Mouse (Mus musculus): ENCODE data around the gene Snurf. TPM values are rescaled to one million over a fixed set of nuclear protein-coding genes. Genes with fewer than 3 reads are reported as not detected.

Snurf gene
- polyA plus RNA-seq (2012; ENCODE audit: insufficient read depth, insufficient read length, missing spikeins), result not detected in 2 replicates

GRCm38 (mm10) chr7:60004606-60005330, at the start of gene Snurf, which contains the start of gene Gm38393:
Gene Snurf, minus strand, starts transcription at chr7:60005049.
Gene Gm38393, minus strand, starts transcription at chr7:60005064.
- Histone ChIP-seq H3K4me1 (ENCODE audit: control insufficient read depth, insufficient read depth, low read length) (no peaks in the 10 kb centered on the region), H3K4me3 (ENCODE audit: insufficient read depth, low read length) (no peak within 1 kb of the TSS), H3K27ac (ENCODE audit: insufficient read depth, low read depth, low read length) (no peak within 1 kb of the TSS)
- TF ChIP-seq CTCF (IDR thresholded peaks at IDR 0.05; ENCODE audit: low read depth, low read length) (no peak), POLR2A (IDR thresholded peaks at IDR 0.05; ENCODE audit: borderline replicate concordance, low read depth, low read length) (no peak)

DNA sequence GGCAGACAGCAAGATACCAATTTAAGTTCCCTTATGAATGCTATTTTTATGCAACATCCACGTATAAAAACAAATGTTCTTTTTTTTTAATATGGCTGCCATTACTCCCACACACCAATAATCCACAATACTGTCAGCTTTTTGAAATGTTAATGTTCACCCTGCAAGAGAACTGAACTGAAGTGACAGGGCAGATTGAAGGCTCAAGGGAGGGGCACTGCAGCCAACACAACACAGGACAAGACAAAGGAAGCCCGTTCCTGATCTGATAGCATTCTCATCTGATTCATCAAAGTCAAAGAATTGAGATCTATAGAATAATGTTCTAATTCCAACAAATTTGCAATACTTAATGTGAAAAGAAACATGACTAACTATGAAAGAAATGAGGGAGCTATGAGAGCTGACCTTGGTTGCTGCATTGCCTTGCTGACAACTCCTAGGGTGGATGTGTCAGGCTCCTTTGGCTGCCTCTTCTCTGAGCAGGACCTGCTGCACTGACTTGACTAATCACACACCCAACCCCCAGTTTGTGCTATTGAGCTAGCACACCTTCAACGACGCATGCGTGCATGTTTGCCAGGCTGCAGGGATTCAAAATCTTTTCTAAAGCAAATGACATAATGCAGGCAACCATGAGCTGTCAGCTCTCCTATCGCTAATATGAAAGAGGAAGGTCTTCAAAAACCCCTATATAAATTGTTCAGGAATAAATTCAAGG, 42.8 kb upstream of the Snurf start:
- H3K4me1 ChIP-seq (ENCODE audit: control insufficient read depth, insufficient read depth, low read length), result no peaks in the 10 kb centered on the region
- TF ChIP-seq POLR2A (IDR thresholded peaks at IDR 0.05; ENCODE audit: borderline replicate concordance, low read depth, low read length) (no peak), CTCF (IDR thresholded peaks at IDR 0.05; ENCODE audit: low read depth, low read length) (no peak)
- no peak overlapping the region for H3K4me3 ChIP-seq (ENCODE audit: insufficient read depth, low read length)
- H3K27ac ChIP-seq (ENCODE audit: insufficient read depth, low read depth, low read length), result no peak overlapping the region

DNA sequence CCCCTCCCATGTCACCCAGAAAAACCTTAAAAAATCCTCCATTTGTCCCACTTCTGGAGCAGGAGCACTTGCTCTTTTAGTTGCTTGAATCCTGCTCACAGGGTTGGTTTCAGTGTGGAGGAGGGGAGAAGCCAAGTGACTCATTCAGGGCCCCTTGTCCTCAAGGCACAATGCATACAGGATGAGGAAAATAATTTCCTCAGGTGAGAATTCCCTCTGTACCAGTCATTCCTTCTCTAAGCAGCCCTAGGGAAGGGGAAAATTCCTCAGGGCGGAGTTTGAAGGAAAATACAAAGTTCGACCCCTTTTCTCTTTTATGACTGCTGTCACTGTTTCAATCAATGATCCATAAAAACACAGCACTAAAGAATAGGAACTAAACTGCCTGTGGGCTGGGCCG, 8.3 kb upstream of the Snurf start:
- Histone ChIP-seq H3K27ac (ENCODE audit: insufficient read depth, low read depth, low read length) (no peak overlapping the region), H3K4me1 (ENCODE audit: control insufficient read depth, insufficient read depth, low read length) (no peaks in the 10 kb centered on the region), H3K4me3 (ENCODE audit: insufficient read depth, low read length) (no peak overlapping the region)
- TF ChIP-seq CTCF (IDR thresholded peaks at IDR 0.05; ENCODE audit: low read depth, low read length) (no peak), POLR2A (IDR thresholded peaks at IDR 0.05; ENCODE audit: borderline replicate concordance, low read depth, low read length) (no peak)

DNA sequence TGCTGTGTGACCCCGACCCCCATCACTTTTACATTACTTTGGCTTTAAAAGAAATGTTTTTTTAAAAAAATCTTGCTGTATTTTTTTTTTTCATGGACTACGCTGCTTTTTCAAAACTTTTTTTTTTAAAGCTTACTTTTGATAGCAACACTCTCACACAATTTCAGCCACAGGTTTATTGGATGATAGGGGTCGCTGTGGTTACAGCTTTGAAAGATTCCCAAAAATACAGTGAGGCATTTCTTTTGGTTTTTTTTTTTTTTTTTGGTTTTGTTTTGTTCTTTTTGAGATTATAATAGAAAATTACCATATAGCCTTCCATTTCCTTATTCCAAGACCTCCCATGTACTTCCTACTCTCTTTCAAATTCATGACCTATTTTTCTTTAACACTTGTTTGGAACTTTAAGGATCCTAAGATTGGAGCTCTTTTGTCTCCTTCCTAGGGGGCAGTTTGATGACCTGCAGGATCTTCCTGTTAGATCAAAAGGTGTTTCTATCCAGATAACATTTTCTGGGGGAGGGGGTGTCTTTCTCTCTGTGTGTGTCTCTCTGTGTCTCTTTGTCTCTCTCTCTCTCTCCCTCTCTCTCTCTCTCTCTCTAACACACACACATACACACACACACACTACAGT, 3.0 kb upstream of the Snurf start:
- no peak for TF ChIP-seq CTCF (IDR thresholded peaks at IDR 0.05; ENCODE audit: low read depth, low read length)
- no peak for TF ChIP-seq POLR2A (IDR thresholded peaks at IDR 0.05; ENCODE audit: borderline replicate concordance, low read depth, low read length)
- Histone ChIP-seq H3K4me1 (ENCODE audit: control insufficient read depth, insufficient read depth, low read length) (no peaks in the 10 kb centered on the region), H3K4me3 (ENCODE audit: insufficient read depth, low read length) (no peak overlapping the region), H3K27ac (ENCODE audit: insufficient read depth, low read depth, low read length) (no peak overlapping the region)

GRCm38 (mm10) chr7:60006262-60006661, 1.4 kb upstream of the Snurf start:
- no peak overlapping the region for H3K4me3 ChIP-seq (ENCODE audit: insufficient read depth, low read length)
- H3K4me1 ChIP-seq (ENCODE audit: control insufficient read depth, insufficient read depth, low read length), result no peaks in the 10 kb centered on the region
- TF ChIP-seq CTCF (IDR thresholded peaks at IDR 0.05; ENCODE audit: low read depth, low read length) (no peak), POLR2A (IDR thresholded peaks at IDR 0.05; ENCODE audit: borderline replicate concordance, low read depth, low read length) (no peak)
- H3K27ac ChIP-seq (ENCODE audit: insufficient read depth, low read depth, low read length), result no peak overlapping the region

GRCm38 (mm10) chr7:60003921-60004605, 786 bp downstream of the Snurf start:
- Histone ChIP-seq H3K27ac (ENCODE audit: insufficient read depth, low read depth, low read length) (no peak overlapping the region), H3K4me1 (ENCODE audit: control insufficient read depth, insufficient read depth, low read length) (no peaks in the 10 kb centered on the region), H3K4me3 (ENCODE audit: insufficient read depth, low read length) (no peak overlapping the region)
- TF ChIP-seq CTCF (IDR thresholded peaks at IDR 0.05; ENCODE audit: low read depth, low read length) (no peak), POLR2A (IDR thresholded peaks at IDR 0.05; ENCODE audit: borderline replicate concordance, low read depth, low read length) (no peak)

GRCm38 (mm10) chr7:60003006-60003865, 1.6 kb downstream of the Snurf start:
- H3K27ac ChIP-seq (ENCODE audit: insufficient read depth, low read depth, low read length), result no peak overlapping the region
- TF ChIP-seq POLR2A (IDR thresholded peaks at IDR 0.05; ENCODE audit: borderline replicate concordance, low read depth, low read length), result no peak
- no peak for TF ChIP-seq CTCF (IDR thresholded peaks at IDR 0.05; ENCODE audit: low read depth, low read length)
- H3K4me1 ChIP-seq (ENCODE audit: control insufficient read depth, insufficient read depth, low read length), result no peaks in the 10 kb centered on the region
- H3K4me3 ChIP-seq (ENCODE audit: insufficient read depth, low read length), result no peak overlapping the region

DNA sequence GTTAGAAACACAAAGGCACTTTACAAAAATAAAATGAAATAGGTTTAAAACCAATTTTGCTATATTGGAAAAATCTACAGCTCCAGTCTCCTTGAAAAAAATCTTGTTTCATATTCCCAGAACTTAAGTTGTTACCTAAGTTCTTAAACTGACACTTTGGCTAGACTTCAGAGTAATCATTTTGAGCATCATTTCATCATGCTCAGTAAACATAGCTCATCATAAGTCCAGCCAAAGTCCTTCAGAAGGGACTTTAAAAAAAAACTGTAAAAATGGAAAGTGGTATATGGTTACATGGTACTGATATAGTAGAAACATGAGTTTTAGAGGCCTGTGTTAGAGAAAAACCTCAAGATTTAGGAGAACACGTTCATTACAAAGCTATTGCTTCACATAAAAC, 26.2 kb downstream of the Snurf start:
- no peaks in the 10 kb centered on the region for H3K4me1 ChIP-seq (ENCODE audit: control insufficient read depth, insufficient read depth, low read length)
- no peak overlapping the region for H3K27ac ChIP-seq (ENCODE audit: insufficient read depth, low read depth, low read length)
- no peak overlapping the region for H3K4me3 ChIP-seq (ENCODE audit: insufficient read depth, low read length)
- no peak for TF ChIP-seq CTCF (IDR thresholded peaks at IDR 0.05; ENCODE audit: low read depth, low read length)
- no peak for TF ChIP-seq POLR2A (IDR thresholded peaks at IDR 0.05; ENCODE audit: borderline replicate concordance, low read depth, low read length)

Other genes starting within 250 kb of the Snurf start
- gene Gm38393, start within 50 bp of the Snurf start, polyA plus RNA-seq (2012; ENCODE audit: insufficient read depth, insufficient read length, missing spikeins), result not detected in 2 replicates
- not detected in 2 replicates for gene Snrpn, start 135.2 kb upstream of the Snurf start, polyA plus RNA-seq (2012; ENCODE audit: insufficient read depth, insufficient read length, missing spikeins)